Mouse (Mus musculus) urinary bladder, postnatal 4 days (tissue): Measurements from ENCODE around the gene Zfp658.
A peak's percentile ranks its signal among the peaks of the same experiment; 100 is the strongest.

Experiments used
- DNase-seq, 2 experiments: peaks; one replicate each; pipeline ENCODE4 v3.0.0; 2021 to 2022; ENCODE audit warnings: low spot score in 2 of 2

The Zfp658 gene

DNA sequence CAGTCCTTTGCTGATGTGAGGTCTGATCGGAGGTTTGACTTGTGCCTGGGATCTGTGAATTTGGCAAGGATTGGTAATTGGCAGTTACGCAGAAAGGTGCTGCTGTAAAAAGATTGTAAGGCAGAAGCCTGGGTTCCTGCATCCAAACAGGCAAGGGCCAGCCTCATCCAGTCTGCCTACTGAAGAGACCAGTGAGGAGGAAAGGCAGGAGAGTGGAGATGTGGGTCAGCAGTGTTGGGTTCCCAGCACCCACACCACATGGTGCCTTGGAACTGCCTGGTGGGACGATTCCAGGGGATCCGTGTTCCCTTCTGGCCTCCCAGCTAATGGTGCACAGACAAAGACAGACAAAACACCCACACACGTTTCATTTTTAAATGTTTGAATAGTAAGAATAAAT lies 18.5 kb downstream of the Zfp658 start:
- no peak for DNase-seq

GRCm38 (mm10) chr7:43584790-43585189 lies 22.7 kb downstream of the Zfp658 start:
- no peak for DNase-seq

- DNase-seq, result no peak
These were observed 39.8 kb downstream of the Zfp658 start for GRCm38 (mm10) chr7:43601884-43602283.

DNA sequence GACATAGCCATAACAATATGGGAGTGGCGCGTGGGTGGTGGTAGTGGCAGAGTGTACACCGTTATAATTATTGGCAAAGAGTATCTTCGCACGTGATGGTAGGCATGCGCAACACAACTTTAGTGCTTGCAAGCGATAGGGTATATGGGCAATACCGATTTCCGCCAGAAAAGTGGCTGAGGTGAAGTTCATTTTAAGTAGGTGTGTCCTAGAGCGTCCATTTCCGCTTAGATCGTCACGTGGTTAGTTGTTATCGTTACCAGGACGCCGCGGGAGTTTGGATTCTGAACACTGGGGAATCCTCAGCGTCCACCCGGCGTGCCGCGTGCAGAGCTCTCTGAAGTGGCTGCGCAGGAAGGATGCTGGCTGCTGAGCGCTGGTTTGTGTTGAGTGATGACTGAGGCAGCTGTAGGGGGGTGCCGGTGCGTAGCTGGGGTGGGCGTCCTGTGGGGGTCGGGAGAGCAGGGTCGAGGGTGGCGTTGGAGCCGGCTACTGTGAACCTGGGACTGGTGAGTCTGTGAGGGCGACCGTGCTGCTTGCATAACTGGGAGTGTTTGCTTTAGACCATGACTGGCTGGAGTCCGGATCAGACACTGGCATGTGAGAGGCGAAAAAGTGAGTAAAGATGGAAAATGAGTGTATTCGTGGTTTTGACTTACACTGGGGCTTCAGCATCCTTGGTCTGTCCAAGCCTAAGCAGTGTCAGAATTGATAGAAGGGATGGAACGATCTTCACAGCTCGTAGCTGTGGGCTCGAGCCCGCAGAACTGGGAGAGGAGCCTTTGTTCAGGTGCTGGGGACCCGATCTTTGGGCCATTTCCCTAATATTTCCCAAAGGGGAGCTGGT lies 45.1 kb downstream of the Zfp658 start, which contains the start of gene Zfp819:
Zfp819 (plus strand) TSS at position 274 of the 847 bp plus-strand sequence.
- peak; percentile 31 to 63 for DNase-seq

- DNase-seq, result no peak
These were observed 45.8 kb downstream of the Zfp658 start for GRCm38 (mm10) chr7:43607743-43608287.

- no peak for DNase-seq
These were observed 46.3 kb downstream of the Zfp658 start for GRCm38 (mm10) chr7:43608316-43608824.

DNA sequence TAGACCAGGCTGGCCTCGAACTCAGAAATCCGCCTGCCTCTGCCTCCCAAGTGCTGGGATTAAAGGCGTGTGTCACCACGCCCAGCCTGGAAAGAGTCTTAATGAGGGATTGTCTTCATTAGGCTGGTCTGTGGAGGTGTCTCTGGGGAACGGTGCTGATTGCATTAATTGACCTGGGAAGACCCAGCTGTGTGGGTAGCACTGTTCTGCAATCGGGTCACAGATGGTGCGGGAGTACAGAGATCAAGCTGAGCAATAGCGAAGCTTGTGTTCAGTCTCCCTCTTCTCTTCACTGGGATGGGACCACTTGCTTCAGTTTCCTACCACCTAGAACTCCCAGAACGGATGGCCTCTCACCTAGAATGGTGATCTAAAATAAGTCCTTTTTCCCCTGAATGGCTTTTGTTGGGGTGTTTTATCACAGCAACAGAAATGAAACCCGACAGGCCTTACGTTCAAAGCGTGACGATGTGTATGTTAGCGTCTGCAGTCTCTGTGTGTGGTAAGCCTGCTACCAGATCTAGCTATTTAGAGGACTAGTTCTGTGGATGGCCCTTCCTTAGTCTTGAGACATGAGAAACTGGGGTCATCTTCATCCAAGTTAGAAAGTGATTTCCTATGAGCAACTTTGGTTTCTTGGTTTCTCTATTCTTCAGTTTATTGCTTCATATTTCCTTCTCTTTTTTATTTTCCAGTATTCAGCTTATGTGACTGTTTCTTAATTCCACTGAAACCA lies 51.9 kb downstream of the Zfp658 start:
- no peak for DNase-seq

GRCm38 (mm10) chr7:43622927-43623326 lies 60.9 kb downstream of the Zfp658 start:
- no peak for DNase-seq

DNA sequence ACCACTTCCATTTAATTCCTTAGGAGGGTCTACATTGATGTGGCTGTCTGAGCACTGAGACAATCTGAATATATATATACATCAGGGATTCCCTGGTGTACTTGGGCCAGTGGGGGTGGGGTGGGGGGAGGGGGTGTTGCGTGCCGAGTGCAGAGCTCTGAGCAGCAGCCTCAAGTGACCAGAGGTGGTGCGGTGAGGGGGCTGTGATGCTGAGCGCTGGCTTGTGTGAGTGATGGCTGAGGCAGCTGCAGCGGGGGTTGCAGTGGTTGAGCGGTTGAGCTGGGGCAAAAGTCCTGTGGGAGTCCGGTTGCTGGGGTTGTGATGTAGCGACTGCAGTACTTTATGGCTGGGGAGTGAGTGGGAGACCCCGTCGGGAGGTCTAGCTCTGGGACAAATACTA lies 61.8 kb downstream of the Zfp658 start:
- no peak for DNase-seq
